Mouse (Mus musculus) hindbrain, embryonic 12.5 days (tissue): ENCODE results near the gene Atp1b1. TPM values are rescaled to one million over a fixed set of nuclear protein-coding genes. Genes with fewer than 3 reads are reported as not detected.

Experiments used
- ATAC-seq: fragments of 200-750 bp; cut with Nextera tagmentation; 2 replicates; pipeline ENCODE4 v1.8.0; 2017; ENCODE audit warnings: moderate TSS enrichment; ENCODE audit not compliant: low FRiP score
- H3K27ac ChIP-seq: fragments of 300-500 bp; sonication (generic); 2 replicates; pipeline ENCODE4 v1.5.1; 2016; ENCODE audit warnings: mild to moderate bottlenecking
- H3K27me3 ChIP-seq: fragments of 300-500 bp; sonication (generic); 2 replicates; pipeline ENCODE4 v1.6.1; 2016; ENCODE audit warnings: mild to moderate bottlenecking
- H3K36me3 ChIP-seq: fragments of 300-500 bp; sonication (generic); 2 replicates; pipeline ENCODE4 v1.6.1; 2016; ENCODE audit warnings: mild to moderate bottlenecking
- H3K4me1 ChIP-seq: fragments of 300-500 bp; sonication (generic); 2 replicates; pipeline ENCODE4 v1.6.1; 2016
- H3K4me2 ChIP-seq: fragments of 300-500 bp; sonication (generic); replicated peaks from 2 replicates; pipeline ENCODE4 v1.6.1; 2016; ENCODE audit warnings: mild to moderate bottlenecking
- H3K4me3 ChIP-seq: fragments of 300-500 bp; sonication (generic); 2 replicates; pipeline ENCODE4 v1.5.1; 2016; ENCODE audit warnings: mild to moderate bottlenecking
- H3K9ac ChIP-seq: fragments of 300-500 bp; sonication (generic); 2 replicates; pipeline ENCODE4 v1.6.1; 2016; ENCODE audit warnings: mild to moderate bottlenecking, moderate library complexity
- H3K9me3 ChIP-seq: fragments of 300-500 bp; sonication (generic); replicated peaks from 2 replicates; pipeline ENCODE4 v1.6.1; 2016; ENCODE audit warnings: mild to moderate bottlenecking
- WGBS: fragments of 180-500 bp; shearing (Covaris S2); methylation state at CpG from one replicate; pipeline ENCODE4 v1.1.7; 2016; 5-methylcytosine and 5-hydroxymethylcytosine counted together
- polyA plus RNA-seq: library from polyadenylated mRNA; unstranded; fragments of >200 nt; fragmentation: Nextera tagmentation; extraction: Ambion mirVana; gene quantifications from 2 replicates; pipeline ENCODE4 v1.2.1, GENCODE M21; 2016

Gene Atp1b1
- polyA plus RNA-seq, 1 experiment from 2014 or later, result 61.7 TPM

DNA sequence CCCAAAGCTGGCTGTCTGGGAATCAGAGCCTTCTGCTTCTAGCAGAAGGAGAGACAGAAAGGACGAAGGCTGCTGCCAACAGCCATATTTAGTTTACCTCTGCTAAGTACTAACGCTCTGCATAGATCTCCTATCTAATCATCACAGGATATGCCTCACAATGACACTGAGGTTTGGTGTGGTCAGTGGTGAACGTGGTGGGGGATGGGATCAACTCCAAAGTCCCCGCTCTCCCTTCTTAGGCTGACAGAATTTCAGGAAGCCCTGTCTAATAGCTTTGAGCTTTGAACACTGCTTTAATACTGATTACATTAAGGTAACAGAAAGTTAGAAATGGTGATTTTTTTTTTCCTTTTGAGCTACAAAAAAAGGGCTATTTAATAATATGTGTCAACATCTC is 7.9 kb downstream of the Atp1b1 start:
- Histone ChIP-seq H3K36me3 (peaks cover 50% of the 10 kb centered on the region), H3K4me3 (no peak overlapping the region), H3K9ac (no peak overlapping the region), H3K9me3 (no peaks in the 10 kb centered on the region), H3K4me1 (peaks cover 16% of the 10 kb centered on the region), H3K27ac (no peak overlapping the region), H3K4me2 (no peak overlapping the region), H3K27me3 (no peaks in the 10 kb centered on the region)
- ATAC-seq, result no peak
- 86% methylated on average over 4 of the region's 4 CpGs for WGBS

DNA sequence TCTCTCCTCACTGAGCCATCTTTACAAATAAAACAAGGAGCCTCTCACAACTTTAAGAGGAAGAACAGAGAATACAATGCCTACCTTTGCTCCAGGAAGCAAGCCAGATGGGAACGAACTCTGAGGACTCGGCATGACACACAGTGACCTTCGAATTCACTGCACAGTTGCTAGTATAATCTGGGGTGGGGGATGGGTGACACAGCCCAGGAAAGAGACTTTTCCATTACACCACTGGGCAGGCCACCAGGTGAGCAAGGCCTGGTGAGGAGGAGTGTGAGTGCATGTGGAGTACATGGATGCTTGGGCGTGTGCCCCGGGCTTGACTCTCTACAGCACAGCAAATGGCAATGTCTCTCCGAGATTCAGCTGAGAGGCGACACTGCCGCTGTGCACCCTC is 8.5 kb downstream of the Atp1b1 start:
- Histone ChIP-seq H3K27me3 (no peaks in the 10 kb centered on the region), H3K4me2 (no peak overlapping the region), H3K36me3 (peaks cover 54% of the 10 kb centered on the region), H3K4me3 (no peak overlapping the region), H3K4me1 (peaks cover 10% of the 10 kb centered on the region), H3K9ac (no peak overlapping the region), H3K27ac (no peak overlapping the region), H3K9me3 (no peaks in the 10 kb centered on the region)
- WGBS, result 91% methylated on average over 8 of the region's 8 CpGs
- ATAC-seq, result no peak

DNA sequence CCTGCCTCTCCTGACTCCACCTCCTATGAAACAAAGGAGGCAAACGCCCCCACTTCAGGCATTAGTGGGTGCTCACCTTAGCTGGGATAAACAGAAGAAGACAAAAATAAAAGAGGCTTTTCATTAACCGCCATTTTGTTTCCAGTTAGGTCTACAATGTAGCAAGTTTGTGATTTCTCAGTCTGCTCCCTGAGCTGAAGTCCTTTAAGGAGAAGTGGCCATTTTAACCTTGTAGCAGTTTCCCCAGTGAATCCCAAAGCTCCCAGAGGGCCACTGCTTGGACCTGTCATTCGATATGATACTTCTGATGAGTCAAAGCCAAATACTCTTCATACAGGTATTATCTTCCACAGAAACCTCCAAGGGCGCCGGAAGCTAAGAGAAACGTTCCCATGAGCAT is 10.6 kb downstream of the Atp1b1 start:
- Histone ChIP-seq H3K4me1 (no peaks in the 10 kb centered on the region), H3K36me3 (peaks cover 57% of the 10 kb centered on the region)

DNA sequence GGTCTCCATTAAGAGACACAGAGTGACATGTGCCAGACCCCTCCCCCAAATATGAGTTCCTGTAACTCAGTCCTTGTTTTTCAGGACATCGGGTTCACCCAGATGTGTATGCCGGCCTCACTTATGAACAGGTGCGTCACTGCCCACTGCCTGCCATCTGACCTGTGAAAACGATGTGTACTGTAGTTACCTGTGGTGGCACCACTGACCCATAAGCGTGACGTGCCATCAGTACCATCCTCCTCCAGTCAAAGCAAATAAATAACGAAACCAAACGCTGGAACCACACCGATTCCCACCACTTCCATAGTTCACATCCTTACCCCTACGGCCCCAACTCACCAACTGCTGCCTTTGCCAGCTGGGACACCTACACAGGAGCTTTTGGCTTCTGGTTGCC is 11.6 kb downstream of the Atp1b1 start:
- Histone ChIP-seq H3K9me3 (no peaks in the 10 kb centered on the region), H3K36me3 (peaks cover 57% of the 10 kb centered on the region), H3K4me3 (no peak overlapping the region), H3K27me3 (no peaks in the 10 kb centered on the region), H3K9ac (no peak overlapping the region), H3K4me1 (no peaks in the 10 kb centered on the region), H3K27ac (no peak overlapping the region), H3K4me2 (no peak overlapping the region)
- no peak for ATAC-seq
- WGBS, result 94% methylated on average over 10 of the region's 10 CpGs

More for the DNA sequence above, 10.6 kb downstream of the Atp1b1 start:
- 92% methylated on average over 6 of the region's 6 CpGs for WGBS
- no peak overlapping the region for H3K4me3 ChIP-seq
- ATAC-seq, result no peak
- no peak overlapping the region for H3K9ac ChIP-seq
- H3K9me3 ChIP-seq, result no peaks in the 10 kb centered on the region
- no peak overlapping the region for H3K4me2 ChIP-seq
- no peak overlapping the region for H3K27ac ChIP-seq
- no peaks in the 10 kb centered on the region for H3K27me3 ChIP-seq

DNA sequence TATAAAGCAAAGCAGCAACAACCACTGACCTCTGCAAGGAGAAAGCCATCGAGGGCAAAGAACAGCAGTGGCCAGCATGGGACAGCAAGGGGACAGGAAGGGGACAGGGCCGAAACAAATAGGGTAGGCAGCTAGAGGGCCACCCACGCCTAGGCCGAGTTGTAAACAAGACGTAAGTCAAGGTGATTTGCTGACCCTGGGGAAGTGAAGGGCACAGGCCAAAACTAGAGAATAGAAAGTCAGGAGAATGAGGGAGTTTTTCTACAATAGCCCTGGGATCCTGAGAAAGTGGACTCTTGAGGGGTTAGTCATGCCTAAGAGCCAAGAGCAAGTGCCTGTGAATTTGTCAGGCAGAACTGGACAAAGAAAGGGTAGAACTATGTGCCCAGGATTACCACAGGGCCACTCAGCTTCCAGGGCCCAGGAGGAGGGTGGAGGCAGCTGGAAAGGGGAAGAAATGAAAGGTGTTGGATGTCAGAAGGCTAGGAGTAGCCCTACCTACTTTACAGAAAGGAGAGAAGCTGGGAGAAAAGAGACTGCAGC is 12.5 kb downstream of the Atp1b1 start:
- H3K27ac ChIP-seq, result no peak overlapping the region
- H3K4me2 ChIP-seq, result no peak overlapping the region
- H3K4me3 ChIP-seq, result no peak overlapping the region
- peaks cover 59% of the 10 kb centered on the region for H3K36me3 ChIP-seq
- 83% methylated on average over 5 of the region's 5 CpGs for WGBS
- H3K4me1 ChIP-seq, result no peaks in the 10 kb centered on the region
- H3K9ac ChIP-seq, result no peak overlapping the region
- no peaks in the 10 kb centered on the region for H3K27me3 ChIP-seq
- H3K9me3 ChIP-seq, result no peaks in the 10 kb centered on the region
- ATAC-seq, result no peak

DNA sequence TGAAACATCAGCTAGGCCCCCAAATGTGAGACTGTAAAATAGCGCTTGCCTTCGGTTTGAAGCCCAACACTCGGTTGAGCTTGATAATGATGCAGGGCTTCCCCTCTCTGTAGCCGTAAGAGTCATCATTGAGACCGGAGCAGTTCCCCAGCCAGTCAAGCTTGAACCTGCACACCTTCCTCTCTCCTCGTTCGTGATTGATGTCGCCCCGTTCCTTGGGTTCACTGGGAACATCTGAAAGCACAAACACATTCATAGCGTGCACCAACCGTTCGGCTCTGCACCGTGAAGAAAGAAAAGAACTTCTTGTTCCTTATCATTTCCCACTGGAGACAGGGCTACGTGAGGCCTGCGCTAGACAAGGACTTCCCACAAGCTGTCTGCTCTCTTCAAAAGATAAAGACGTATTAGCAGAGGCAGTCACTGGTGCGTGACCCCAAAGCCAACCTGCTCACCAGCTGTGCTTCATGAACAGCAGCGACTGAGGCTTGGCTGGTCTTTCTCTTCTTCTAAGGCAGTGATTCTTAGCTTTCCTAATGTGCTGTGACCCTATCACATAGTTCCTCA is 16.7 kb downstream of the Atp1b1 start:
- no peak for ATAC-seq
- no peaks in the 10 kb centered on the region for H3K9me3 ChIP-seq
- H3K27me3 ChIP-seq, result no peaks in the 10 kb centered on the region
- H3K4me2 ChIP-seq, result no peak overlapping the region
- no peaks in the 10 kb centered on the region for H3K4me1 ChIP-seq
- H3K4me3 ChIP-seq, result no peak overlapping the region
- H3K9ac ChIP-seq, result no peak overlapping the region
- H3K36me3 ChIP-seq, result peaks cover 71% of the 10 kb centered on the region
- no peak overlapping the region for H3K27ac ChIP-seq
- 50% methylated on average over 18 of the region's 18 CpGs for WGBS

DNA sequence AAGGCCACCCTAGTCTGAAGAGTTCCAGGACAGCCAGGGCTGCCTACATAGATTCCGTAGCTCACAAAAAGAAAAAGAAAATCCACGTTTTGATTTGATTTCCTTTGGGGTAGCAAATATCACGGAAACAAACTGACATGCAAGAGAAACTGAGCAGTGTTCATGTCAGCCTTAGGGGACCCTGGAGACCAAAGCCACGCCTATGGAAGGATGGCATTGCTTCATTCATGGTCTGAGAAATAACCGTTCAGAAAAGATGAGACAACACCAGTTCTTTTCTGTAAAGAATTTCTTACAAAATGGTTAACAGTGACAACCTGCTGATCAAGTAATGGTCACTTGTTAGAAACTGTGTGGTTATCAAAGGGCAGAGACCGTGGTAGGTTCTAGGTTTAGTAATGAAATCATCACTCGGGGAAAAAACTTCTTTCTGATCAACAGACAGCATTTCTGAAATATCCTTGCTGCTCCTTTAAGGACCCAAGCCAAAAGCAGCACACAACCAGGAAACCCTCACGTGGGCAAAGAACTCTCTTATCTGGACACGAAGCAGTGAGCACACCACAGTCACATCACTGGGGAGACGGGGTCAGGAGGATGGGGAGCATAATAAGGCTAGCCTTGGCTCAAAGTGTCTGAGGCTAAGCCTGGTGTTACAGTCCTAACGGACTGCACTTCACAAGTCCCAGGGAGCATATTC is 17.3 kb downstream of the Atp1b1 start:
- no peaks in the 10 kb centered on the region for H3K4me1 ChIP-seq
- no peak for ATAC-seq
- H3K9me3 ChIP-seq, result no peaks in the 10 kb centered on the region
- no peak overlapping the region for H3K4me3 ChIP-seq
- H3K4me2 ChIP-seq, result no peak overlapping the region
- H3K9ac ChIP-seq, result no peak overlapping the region
- WGBS, result 85% methylated on average over 11 of the region's 11 CpGs
- peaks cover 66% of the 10 kb centered on the region for H3K36me3 ChIP-seq
- H3K27ac ChIP-seq, result no peak overlapping the region
- H3K27me3 ChIP-seq, result no peaks in the 10 kb centered on the region

DNA sequence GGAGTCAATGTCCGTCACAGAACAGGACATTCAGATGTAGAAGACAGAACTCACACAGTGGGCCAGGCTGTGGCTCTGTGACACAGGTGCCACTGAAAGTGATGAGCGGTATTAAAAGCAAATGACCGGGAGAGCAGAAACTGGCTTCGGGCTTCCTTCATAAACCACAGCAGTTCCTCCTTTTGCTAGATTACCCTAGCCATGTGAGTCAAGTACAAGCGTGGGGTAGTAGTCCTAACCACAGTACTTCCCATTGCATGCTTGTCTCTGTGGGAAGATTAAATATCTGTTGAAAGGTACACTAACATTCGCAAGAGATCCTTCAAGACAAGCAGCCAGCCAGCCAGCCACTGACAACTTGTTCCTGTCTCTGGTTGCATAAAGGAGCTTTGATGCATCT is 17.9 kb downstream of the Atp1b1 start:
- no peaks in the 10 kb centered on the region for H3K4me1 ChIP-seq
- WGBS, result 89% methylated on average over 6 of the region's 6 CpGs
- peaks cover 66% of the 10 kb centered on the region for H3K36me3 ChIP-seq

DNA sequence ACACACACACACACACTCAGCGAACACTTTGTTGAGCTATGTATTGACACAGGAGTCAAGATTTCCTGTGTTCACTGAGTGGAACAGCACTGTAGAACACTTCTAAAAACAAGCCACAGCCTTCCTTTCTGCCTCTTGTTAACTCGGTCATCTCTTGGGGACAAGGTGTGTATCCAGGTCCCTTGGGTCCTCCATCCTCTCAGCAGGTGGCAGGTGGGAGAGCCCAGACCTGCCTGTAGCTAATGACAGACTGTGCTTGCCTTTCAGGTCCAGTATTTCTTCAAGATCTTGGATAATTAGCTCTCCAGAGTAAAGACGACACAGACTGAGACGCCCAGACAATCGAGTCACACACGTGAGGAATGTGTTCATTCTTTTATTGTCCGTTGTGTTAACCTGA is 21.4 kb downstream of the Atp1b1 start:
- H3K4me3 ChIP-seq, result no peak overlapping the region
- no peak overlapping the region for H3K9ac ChIP-seq
- no peak overlapping the region for H3K27ac ChIP-seq
- H3K4me2 ChIP-seq, result no peak overlapping the region
- no peaks in the 10 kb centered on the region for H3K9me3 ChIP-seq
- H3K27me3 ChIP-seq, result no peaks in the 10 kb centered on the region
- no peaks in the 10 kb centered on the region for H3K4me1 ChIP-seq
- no peak for ATAC-seq
- WGBS, result 84% methylated on average over 7 of the region's 7 CpGs
- H3K36me3 ChIP-seq, result peaks cover 43% of the 10 kb centered on the region

More for the DNA sequence above, 17.9 kb downstream of the Atp1b1 start:
- no peaks in the 10 kb centered on the region for H3K9me3 ChIP-seq
- no peak overlapping the region for H3K4me3 ChIP-seq
- H3K9ac ChIP-seq, result no peak overlapping the region
- no peak overlapping the region for H3K4me2 ChIP-seq
- no peaks in the 10 kb centered on the region for H3K27me3 ChIP-seq
- H3K27ac ChIP-seq, result no peak overlapping the region
- no peak for ATAC-seq

DNA sequence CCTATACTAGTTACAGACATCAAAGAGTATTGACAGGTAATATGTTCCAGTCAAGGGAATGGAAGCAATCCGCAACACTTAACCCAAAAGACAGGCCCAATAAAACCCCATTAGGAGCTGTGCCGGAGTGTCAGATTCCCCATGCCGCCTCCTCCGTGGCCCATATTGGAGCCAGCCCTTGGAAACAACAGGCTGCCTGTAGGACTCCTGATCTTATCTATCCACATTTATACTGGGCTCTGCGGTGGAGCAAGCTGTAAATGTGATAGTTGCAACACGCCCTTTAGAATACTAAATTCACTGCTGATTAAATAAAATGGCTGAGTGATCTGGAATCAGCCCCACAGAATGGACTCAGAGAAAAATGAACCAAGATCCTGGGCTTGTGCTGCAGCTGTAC is 24.1 kb downstream of the Atp1b1 start:
- Histone ChIP-seq H3K9ac (no peak overlapping the region), H3K4me3 (no peak overlapping the region), H3K9me3 (no peaks in the 10 kb centered on the region), H3K36me3 (peaks cover 22% of the 10 kb centered on the region), H3K4me2 (no peak overlapping the region), H3K4me1 (no peaks in the 10 kb centered on the region), H3K27me3 (no peaks in the 10 kb centered on the region), H3K27ac (no peak overlapping the region)
- 80% methylated on average over 6 of the region's 6 CpGs for WGBS
- no peak for ATAC-seq

DNA sequence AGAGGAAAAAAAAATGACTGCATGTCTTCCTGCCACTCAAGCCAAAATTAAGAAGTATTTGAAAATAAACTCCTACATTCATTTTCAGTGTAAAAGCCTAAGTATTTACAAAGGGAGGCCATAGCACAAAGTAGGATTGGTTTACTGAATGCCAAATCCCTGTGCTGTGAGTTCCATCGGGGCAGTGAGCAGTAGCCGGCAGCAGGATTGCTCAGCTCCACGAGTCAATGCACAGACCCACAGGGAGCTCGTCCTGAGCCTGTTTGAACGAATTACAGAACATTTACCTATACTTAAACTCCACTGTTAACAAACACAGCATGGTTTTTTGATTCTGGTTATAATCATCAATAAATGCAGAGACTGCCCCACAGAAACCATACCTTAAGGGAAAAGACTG is 25.5 kb downstream of the Atp1b1 start:
- 83% methylated on average over 5 of the region's 5 CpGs for WGBS
- ATAC-seq, result no peak
- no peak overlapping the region for H3K9ac ChIP-seq
- H3K9me3 ChIP-seq, result no peaks in the 10 kb centered on the region
- no peak overlapping the region for H3K27ac ChIP-seq
- H3K4me3 ChIP-seq, result no peak overlapping the region
- H3K4me2 ChIP-seq, result no peak overlapping the region
- no peaks in the 10 kb centered on the region for H3K27me3 ChIP-seq
- H3K4me1 ChIP-seq, result no peaks in the 10 kb centered on the region
- H3K36me3 ChIP-seq, result peaks cover 9% of the 10 kb centered on the region

DNA sequence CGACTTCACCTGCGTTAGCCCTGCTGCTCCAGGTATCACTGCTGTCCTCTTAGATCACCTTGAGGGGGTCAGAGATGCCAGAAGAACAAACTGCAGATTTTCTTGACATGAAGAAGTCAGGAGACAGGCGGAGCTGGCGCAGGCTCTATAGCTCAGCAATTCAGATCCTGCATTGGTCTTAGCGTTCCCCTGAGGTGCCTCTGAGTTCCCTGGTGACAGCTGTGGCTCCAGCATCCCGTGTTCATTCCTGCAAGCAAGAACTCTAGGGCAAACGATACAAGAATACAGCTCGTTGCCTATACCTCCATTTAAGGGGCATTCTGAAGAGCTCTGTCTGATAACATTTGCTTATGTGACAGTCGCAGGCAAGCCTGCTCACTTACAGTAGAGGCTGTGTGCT is 29.5 kb downstream of the Atp1b1 start:
- Histone ChIP-seq H3K4me3 (no peak overlapping the region), H3K4me2 (no peak overlapping the region), H3K9me3 (no peaks in the 10 kb centered on the region), H3K27me3 (no peaks in the 10 kb centered on the region), H3K9ac (no peak overlapping the region), H3K27ac (no peak overlapping the region), H3K36me3 (no peaks in the 10 kb centered on the region), H3K4me1 (no peaks in the 10 kb centered on the region)
- WGBS, result 94% methylated on average over 9 of the region's 9 CpGs
- no peak for ATAC-seq

DNA sequence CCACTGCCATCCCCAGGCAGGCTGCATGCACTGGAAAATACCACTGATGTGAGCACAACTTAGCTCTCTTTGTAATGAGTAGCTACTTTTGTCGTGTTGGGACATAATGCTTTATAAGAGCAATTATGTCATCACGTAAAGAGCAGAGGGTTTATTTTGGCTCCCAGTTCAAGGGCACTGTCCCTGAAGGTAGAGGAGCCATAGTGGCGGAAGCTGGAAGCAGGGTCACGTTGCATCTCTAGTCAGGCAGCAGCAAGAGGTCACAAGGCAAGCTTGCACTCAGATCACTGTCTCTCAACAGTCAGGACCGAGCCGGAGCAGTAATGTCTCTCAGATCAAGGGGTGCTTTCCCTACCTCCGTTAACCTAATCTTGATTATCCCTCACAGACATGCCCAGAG is 30.4 kb downstream of the Atp1b1 start:
- H3K36me3 ChIP-seq, result no peaks in the 10 kb centered on the region
- ATAC-seq, result no peak
- no peak overlapping the region for H3K27ac ChIP-seq
- H3K9ac ChIP-seq, result no peak overlapping the region
- WGBS, result 70% methylated on average over 7 of the region's 7 CpGs
- H3K4me2 ChIP-seq, result no peak overlapping the region
- no peaks in the 10 kb centered on the region for H3K9me3 ChIP-seq
- H3K4me1 ChIP-seq, result no peaks in the 10 kb centered on the region
- H3K27me3 ChIP-seq, result no peaks in the 10 kb centered on the region
- no peak overlapping the region for H3K4me3 ChIP-seq
